Mouse (Mus musculus): ENCODE results near the gene Cabcoco1. TPM values are rescaled to one million over a fixed set of nuclear protein-coding genes. Genes with fewer than 3 reads are reported as not detected.

Gene Cabcoco1
- total and polyA plus RNA-seq, 2 experiments, result 1.4 to 3.0 TPM

- Histone ChIP-seq H3K4me3 (ENCODE audit: insufficient read depth, low read depth, low read length) (no peak overlapping the region), H3K27ac (replicated peaks; ENCODE audit: insufficient read depth, low read depth, low read length) (no peak overlapping the region), H3K36me3 (ENCODE audit: control insufficient read depth, insufficient read depth, low read length) (no peaks in the 10 kb centered on the region), H3K27me3 (ENCODE audit: control insufficient read depth, insufficient read depth, low read length) (no peaks in the 10 kb centered on the region), H3K9ac (ENCODE audit: low read depth, low read length) (no peak overlapping the region), H3K4me1 (ENCODE audit: control insufficient read depth, insufficient read depth, low read length) (peaks cover 2% of the 10 kb centered on the region; the same call in 1 of the 2 replicates), H3K79me2 (ENCODE audit: control insufficient read depth, insufficient read depth, low read length) (no peaks in the 10 kb centered on the region)
- no peak for TF ChIP-seq CTCF (IDR thresholded peaks at IDR 0.05; ENCODE audit: low read depth, low read length)
- TF ChIP-seq POLR2A (IDR thresholded peaks at IDR 0.05; ENCODE audit: extremely low read depth, insufficient read depth, low read length), result no peak
- peak; percentile 42 for DNase-seq (ENCODE audit: extremely low read depth, low read depth, low spot score)
- 70% methylated on average over 9 of the region's 9 CpGs for WGBS
Observed at GRCm38 (mm10) chr10:68550668-68551267, 9.1 kb upstream of the Cabcoco1 start.

- Histone ChIP-seq H3K27ac (replicated peaks; ENCODE audit: insufficient read depth, low read depth, low read length) (no peak overlapping the region), H3K27me3 (ENCODE audit: control insufficient read depth, insufficient read depth, low read length) (no peaks in the 10 kb centered on the region), H3K4me1 (ENCODE audit: control insufficient read depth, insufficient read depth, low read length) (peaks cover 6% of the 10 kb centered on the region), H3K4me3 (ENCODE audit: insufficient read depth, low read depth, low read length) (no peak overlapping the region), H3K9ac (ENCODE audit: low read depth, low read length) (no peak overlapping the region), H3K79me2 (ENCODE audit: control insufficient read depth, insufficient read depth, low read length) (no peaks in the 10 kb centered on the region), H3K36me3 (ENCODE audit: control insufficient read depth, insufficient read depth, low read length) (no peaks in the 10 kb centered on the region)
- TF ChIP-seq POLR2A (IDR thresholded peaks at IDR 0.05; ENCODE audit: extremely low read depth, insufficient read depth, low read length) (no peak), CTCF (IDR thresholded peaks at IDR 0.05; ENCODE audit: low read depth, low read length) (no peak)
- 94% methylated on average over 3 of the region's 3 CpGs for WGBS
- DNase-seq (ENCODE audit: extremely low read depth, low read depth, low spot score), result no peak
Observed at GRCm38 (mm10) chr10:68543107-68543506, 1.4 kb upstream of the Cabcoco1 start.

GRCm38 (mm10) chr10:68541943-68542420 is 286 bp upstream of the Cabcoco1 start:
- Histone ChIP-seq H3K36me3 (ENCODE audit: control insufficient read depth, insufficient read depth, low read length) (no peaks in the 10 kb centered on the region), H3K27me3 (ENCODE audit: control insufficient read depth, insufficient read depth, low read length) (no peaks in the 10 kb centered on the region), H3K9ac (ENCODE audit: low read depth, low read length) (peak overlapping the region; percentile 40), H3K4me1 (ENCODE audit: control insufficient read depth, insufficient read depth, low read length) (peaks cover 6% of the 10 kb centered on the region), H3K4me3 (ENCODE audit: insufficient read depth, low read depth, low read length) (peak overlapping the region; percentile 32), H3K79me2 (ENCODE audit: control insufficient read depth, insufficient read depth, low read length) (no peaks in the 10 kb centered on the region), H3K27ac (replicated peaks; ENCODE audit: insufficient read depth, low read depth, low read length) (peak overlapping the region; percentile 75)
- TF ChIP-seq POLR2A (IDR thresholded peaks at IDR 0.05; ENCODE audit: extremely low read depth, insufficient read depth, low read length) (no peak), CTCF (IDR thresholded peaks at IDR 0.05; ENCODE audit: low read depth, low read length) (no peak)
- WGBS, result 34% methylated on average over 7 of the region's 7 CpGs
- DNase-seq (ENCODE audit: extremely low read depth, low read depth, low spot score), result no peak

GRCm38 (mm10) chr10:68540612-68541011 is 1.1 kb downstream of the Cabcoco1 start:
- Histone ChIP-seq H3K27me3 (ENCODE audit: control insufficient read depth, insufficient read depth, low read length) (no peaks in the 10 kb centered on the region), H3K36me3 (ENCODE audit: control insufficient read depth, insufficient read depth, low read length) (no peaks in the 10 kb centered on the region), H3K79me2 (ENCODE audit: control insufficient read depth, insufficient read depth, low read length) (no peaks in the 10 kb centered on the region), H3K9ac (ENCODE audit: low read depth, low read length) (no peak overlapping the region; the same call in 1 of the 2 replicates), H3K4me3 (ENCODE audit: insufficient read depth, low read depth, low read length) (no peak overlapping the region), H3K27ac (replicated peaks; ENCODE audit: insufficient read depth, low read depth, low read length) (peak overlapping the region; percentile 75), H3K4me1 (ENCODE audit: control insufficient read depth, insufficient read depth, low read length) (peaks cover 6% of the 10 kb centered on the region)
- no peak for DNase-seq (ENCODE audit: extremely low read depth, low read depth, low spot score)
- 50% methylated on average over 3 of the region's 3 CpGs for WGBS
- TF ChIP-seq POLR2A (IDR thresholded peaks at IDR 0.05; ENCODE audit: extremely low read depth, insufficient read depth, low read length), result no peak
- no peak for TF ChIP-seq CTCF (IDR thresholded peaks at IDR 0.05; ENCODE audit: low read depth, low read length)

GRCm38 (mm10) chr10:68537261-68537950 is 4.3 kb downstream of the Cabcoco1 start:
- H3K27ac ChIP-seq (replicated peaks; ENCODE audit: insufficient read depth, low read depth, low read length), result no peak overlapping the region
- 80% methylated on average over 4 of the region's 4 CpGs for WGBS
- peaks cover 14% of the 10 kb centered on the region for H3K4me1 ChIP-seq (ENCODE audit: control insufficient read depth, insufficient read depth, low read length)
- no peak for TF ChIP-seq POLR2A (IDR thresholded peaks at IDR 0.05; ENCODE audit: extremely low read depth, insufficient read depth, low read length)
- TF ChIP-seq CTCF (IDR thresholded peaks at IDR 0.05; ENCODE audit: low read depth, low read length), result no peak
- H3K9ac ChIP-seq (ENCODE audit: low read depth, low read length), result no peak overlapping the region
- no peak for DNase-seq (ENCODE audit: extremely low read depth, low read depth, low spot score)
- H3K27me3 ChIP-seq (ENCODE audit: control insufficient read depth, insufficient read depth, low read length), result no peaks in the 10 kb centered on the region
- H3K36me3 ChIP-seq (ENCODE audit: control insufficient read depth, insufficient read depth, low read length), result no peaks in the 10 kb centered on the region
- no peaks in the 10 kb centered on the region for H3K79me2 ChIP-seq (ENCODE audit: control insufficient read depth, insufficient read depth, low read length)
- no peak overlapping the region for H3K4me3 ChIP-seq (ENCODE audit: insufficient read depth, low read depth, low read length)

Measured in liver, adult 2 months (tissue).